Mouse (Mus musculus) bone marrow macrophage, adult 2 months (primary cell): Measurements from ENCODE around the gene Vps13a. TPM values are rescaled to one million over a fixed set of nuclear protein-coding genes. Genes with fewer than 3 reads are reported as not detected.
A peak's percentile ranks its signal among the peaks of the same experiment; 100 is the strongest.
"Not testable (repeated sequence)": the region's sequence is repeated elsewhere in the genome, so short reads cannot be mapped to it uniquely, and the experiment has no call there.

Experiments
- H3K27ac ChIP-seq: 2 replicates; pipeline ENCODE4 v1.5.1; 2012; ENCODE audit warnings: low read depth, low read length; ENCODE audit not compliant: insufficient read depth
- H3K4me1 ChIP-seq: 2 replicates; pipeline ENCODE4 v1.6.1; 2012; ENCODE audit warnings: low read length; ENCODE audit not compliant: control insufficient read depth, insufficient read depth
- H3K4me3 ChIP-seq: 2 replicates; pipeline ENCODE4 v1.5.1; 2012; ENCODE audit warnings: mild to moderate bottlenecking, low read length, moderate library complexity; ENCODE audit not compliant: insufficient read depth
- CTCF ChIP-seq: IDR thresholded peaks from 2 replicates; pipeline ENCODE4 v1.5.1; 2012; ENCODE audit warnings: low read depth, mild to moderate bottlenecking, low read length, moderate library complexity
- POLR2A ChIP-seq: IDR thresholded peaks from 2 replicates; pipeline ENCODE4 v1.6.1; 2012; ENCODE audit warnings: mild to moderate bottlenecking, low read depth, low read length, borderline replicate concordance
- polyA plus RNA-seq: library from polyadenylated mRNA; stranded (reverse); fragments of >200 nt; gene quantifications from 2 replicates; pipeline ENCODE4 v1.2.4, GENCODE M21; 2012; ENCODE audit not compliant: missing spikeins, insufficient read depth, insufficient read length

The Vps13a gene
- polyA plus RNA-seq, 1 experiment, result 24.6 TPM

DNA sequence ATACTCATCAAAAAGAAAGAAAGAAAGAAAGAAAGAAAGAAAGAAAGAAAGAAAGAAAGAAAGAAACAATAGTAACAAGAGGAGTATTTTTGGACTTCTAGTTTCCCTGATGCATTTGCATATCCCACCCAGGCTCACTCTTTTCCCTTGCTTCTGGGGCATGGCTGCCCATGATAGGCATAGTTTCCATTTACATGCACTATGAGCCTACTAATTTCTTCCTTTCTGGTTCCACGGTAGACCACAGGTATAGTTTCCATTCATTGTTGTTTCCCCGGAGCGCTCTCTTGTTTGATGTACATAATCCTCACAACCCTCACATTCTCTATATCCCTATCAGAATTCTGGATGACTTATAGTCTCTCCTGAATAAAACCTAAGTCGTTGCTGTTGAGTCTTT is 9.2 kb upstream of the Vps13a start:
- Histone ChIP-seq H3K4me3 (no peak overlapping the region), H3K4me1 (peaks cover 6% of the 10 kb centered on the region), H3K27ac (no peak overlapping the region)
- TF ChIP-seq CTCF (no peak), POLR2A (no peak)

DNA sequence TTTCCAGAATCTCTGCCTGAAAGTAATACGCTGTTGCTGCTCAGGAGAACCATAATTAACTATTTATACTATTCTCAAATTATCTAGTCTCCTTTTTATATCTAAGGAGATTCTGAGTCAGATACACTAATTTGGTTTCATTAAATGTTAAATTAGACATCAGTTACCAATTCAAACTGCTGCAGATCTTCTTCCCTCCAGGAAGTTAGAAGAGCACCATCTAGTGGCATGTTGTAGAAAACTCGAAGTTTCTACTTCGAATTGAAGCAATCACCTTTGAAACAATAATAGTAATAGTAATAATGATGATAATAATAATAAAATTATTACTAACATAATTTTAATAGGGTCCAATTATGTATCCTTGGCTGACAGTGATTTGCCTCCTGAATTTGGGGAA is 4.1 kb upstream of the Vps13a start:
- Histone ChIP-seq H3K27ac (no peak overlapping the region), H3K4me1 (0 out of 2 replicates have a peak, but pooled peaks cover 2% of the 10 kb centered on the region), H3K4me3 (no peak overlapping the region)
- TF ChIP-seq CTCF, result no peak
- TF ChIP-seq POLR2A, result no peak

DNA sequence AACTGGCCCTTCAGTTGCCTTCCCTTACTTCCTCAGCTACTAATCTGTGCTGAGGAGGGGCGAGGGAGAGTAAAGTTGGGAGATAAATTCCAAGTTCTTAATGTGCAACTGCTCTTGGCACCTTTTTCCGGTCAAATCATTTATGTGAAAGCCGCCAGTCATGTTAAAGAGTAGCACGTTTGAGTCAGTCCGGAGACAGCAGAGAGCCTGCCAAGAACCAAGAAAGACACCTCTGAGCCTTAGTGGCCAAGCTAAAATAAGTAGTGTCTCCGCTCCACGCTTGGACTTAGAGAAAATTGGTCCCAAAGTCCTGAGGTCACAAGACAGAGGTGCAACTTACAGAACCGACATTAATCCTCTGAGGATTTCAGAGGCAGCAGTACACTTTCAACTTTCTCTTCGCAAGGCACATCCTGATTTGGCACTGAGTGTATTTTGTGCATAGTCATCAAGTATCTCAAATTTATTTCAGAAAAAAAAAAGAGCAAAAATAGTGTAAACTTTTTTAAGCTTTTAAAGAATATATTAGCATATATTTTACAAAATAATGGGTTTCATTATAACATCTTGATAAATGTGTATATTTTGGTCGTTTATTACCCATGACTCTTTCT is 780 bp upstream of the Vps13a start:
- H3K4me3 ChIP-seq, result peak overlapping the region; percentile 62
- peaks cover 13% of the 10 kb centered on the region for H3K4me1 ChIP-seq
- TF ChIP-seq POLR2A, result no peak
- no peak for TF ChIP-seq CTCF
- H3K27ac ChIP-seq, result peak overlapping the region; percentile 0

DNA sequence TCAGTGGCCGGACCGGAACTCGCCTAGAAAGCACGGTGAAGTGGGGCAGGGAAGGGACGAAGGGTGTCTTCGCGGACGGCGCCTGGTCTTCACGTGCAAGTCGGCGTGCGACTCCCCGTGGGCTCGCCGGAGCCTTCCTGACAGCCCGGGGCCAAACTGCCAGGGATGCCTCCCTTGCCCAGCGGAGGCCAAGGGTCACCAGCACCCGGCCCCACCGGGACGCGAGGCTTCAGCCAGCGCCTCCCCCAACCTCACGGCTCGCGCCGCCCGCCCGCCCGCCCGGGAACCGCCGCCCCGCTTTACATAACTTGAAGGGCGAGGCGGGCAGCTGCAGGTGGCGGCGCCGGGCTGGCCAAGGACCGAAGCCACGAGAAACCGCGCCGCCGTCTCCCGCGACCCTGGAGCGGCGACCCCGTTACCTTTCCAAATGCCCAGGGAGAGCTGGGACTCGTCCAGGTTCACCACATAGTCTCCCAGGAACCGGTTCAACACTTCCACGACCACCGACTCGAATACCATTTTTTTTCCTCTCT is 416 bp downstream of the Vps13a start:
- Histone ChIP-seq H3K4me3 (peak overlapping the region; percentile 73), H3K27ac (no peak overlapping the region), H3K4me1 (peaks cover 18% of the 10 kb centered on the region)
- TF ChIP-seq CTCF (no peak), POLR2A (no peak)

DNA sequence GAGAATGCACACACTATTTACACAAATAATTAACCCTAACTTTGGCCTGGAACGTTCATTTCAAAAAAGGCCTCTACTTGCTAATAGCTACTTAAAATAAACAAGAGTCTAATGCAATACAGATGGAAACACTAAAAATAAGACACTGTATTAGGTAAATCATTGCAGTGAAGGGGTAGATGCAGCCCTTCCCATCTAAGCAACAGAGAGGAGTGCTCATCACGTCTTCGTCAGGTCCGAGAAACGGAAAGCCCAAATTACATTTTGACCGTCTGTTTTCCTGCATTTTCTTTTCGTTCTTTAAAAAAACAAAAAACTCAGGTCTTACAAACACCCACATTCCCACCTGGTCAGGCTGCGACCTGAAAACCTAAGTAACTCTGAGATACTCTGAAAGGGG is 947 bp downstream of the Vps13a start:
- H3K4me3 ChIP-seq, result peak overlapping the region; percentile 73
- no peak for TF ChIP-seq CTCF
- no peak for TF ChIP-seq POLR2A
- peaks cover 18% of the 10 kb centered on the region for H3K4me1 ChIP-seq
- no peak overlapping the region for H3K27ac ChIP-seq

DNA sequence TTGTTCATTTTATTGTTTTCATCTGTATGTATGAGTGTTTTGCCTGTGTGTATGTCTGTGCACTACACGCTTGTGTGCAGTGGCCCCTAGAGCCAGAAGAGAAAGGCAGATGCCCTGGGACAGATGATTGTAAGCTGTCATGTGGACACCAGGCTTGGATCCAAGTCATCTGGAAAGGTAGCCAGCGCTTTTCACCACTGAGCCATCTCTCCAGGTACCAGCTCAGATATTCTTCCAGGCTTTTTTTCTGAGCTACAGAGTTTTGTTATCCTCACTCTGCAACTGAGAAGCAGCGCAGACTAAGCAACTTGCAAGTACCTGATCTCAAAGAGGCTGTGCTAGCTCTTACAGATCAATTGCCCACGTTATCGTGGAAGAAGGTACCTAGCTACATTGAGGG is 1.5 kb downstream of the Vps13a start:
- no peak overlapping the region for H3K4me3 ChIP-seq

DNA sequence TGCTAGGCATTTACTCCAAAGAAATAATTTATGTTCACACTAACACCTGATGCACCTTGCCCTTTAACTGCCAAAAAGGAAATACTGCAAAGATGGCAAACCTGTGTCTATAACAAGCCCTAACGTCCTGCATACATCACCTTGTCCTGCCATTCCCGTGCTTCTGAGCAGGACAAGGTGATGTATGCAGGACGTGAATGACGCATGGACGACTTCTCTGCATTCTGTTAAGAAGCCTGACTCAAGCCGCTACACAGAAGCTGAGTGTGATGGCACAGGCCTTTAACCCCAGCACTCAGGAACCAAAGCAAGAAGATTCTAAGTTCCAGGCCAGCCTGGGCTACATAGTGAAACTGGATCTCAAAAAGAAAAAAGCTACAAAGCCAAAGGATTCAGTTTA is 2.2 kb downstream of the Vps13a start:
- TF ChIP-seq CTCF (no peak), POLR2A (no peak)
- Histone ChIP-seq H3K27ac (no peak overlapping the region), H3K4me1 (peaks cover 27% of the 10 kb centered on the region), H3K4me3 (no peak overlapping the region)

More for the DNA sequence above, 1.5 kb downstream of the Vps13a start:
- Histone ChIP-seq H3K27ac (no peak overlapping the region), H3K4me1 (peaks cover 20% of the 10 kb centered on the region)
- TF ChIP-seq CTCF (no peak), POLR2A (no peak)

DNA sequence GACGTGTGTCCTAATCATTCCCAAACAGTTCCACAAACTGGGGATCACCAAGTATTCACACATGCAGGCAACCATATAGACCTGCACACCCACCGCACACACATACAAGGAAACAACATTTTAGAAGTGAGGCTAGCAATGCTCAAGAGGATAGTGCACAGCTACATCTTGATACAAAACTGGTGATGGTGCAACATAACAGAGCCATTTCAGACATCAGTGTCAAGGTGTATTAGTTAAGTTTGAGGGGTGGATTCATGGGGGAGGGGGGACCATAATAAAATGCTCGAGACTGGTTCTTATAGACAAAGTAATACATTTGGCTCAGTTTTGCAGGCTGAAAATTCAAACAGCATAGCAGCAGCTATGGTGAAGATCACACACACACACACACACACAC is 2.8 kb downstream of the Vps13a start:
- peaks cover 34% of the 10 kb centered on the region for H3K4me1 ChIP-seq
- TF ChIP-seq CTCF (no peak), POLR2A (no peak)
- no peak overlapping the region for H3K4me3 ChIP-seq
- no peak overlapping the region for H3K27ac ChIP-seq

DNA sequence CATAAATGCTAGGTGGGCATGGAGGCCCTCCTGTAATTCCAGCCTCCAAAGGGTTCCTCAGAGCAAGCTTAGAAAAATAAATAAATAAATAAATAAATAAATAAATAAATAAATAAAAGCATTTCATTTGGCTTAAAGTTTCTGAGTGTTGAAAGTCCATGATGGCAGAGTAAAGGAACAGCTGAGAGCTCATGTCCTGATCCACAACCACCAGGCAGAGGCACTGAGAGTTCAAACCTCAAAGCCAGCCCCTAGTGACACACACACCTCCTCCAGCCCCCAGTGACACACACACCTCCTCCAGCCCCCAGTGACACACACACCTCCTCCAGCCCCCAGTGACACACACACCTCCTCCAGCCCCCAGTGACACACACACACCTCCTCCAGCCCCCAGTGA is 3.3 kb downstream of the Vps13a start:
- peaks cover 35% of the 10 kb centered on the region for H3K4me1 ChIP-seq
- H3K27ac ChIP-seq, H3K4me3 ChIP-seq: not testable (repeated sequence)

DNA sequence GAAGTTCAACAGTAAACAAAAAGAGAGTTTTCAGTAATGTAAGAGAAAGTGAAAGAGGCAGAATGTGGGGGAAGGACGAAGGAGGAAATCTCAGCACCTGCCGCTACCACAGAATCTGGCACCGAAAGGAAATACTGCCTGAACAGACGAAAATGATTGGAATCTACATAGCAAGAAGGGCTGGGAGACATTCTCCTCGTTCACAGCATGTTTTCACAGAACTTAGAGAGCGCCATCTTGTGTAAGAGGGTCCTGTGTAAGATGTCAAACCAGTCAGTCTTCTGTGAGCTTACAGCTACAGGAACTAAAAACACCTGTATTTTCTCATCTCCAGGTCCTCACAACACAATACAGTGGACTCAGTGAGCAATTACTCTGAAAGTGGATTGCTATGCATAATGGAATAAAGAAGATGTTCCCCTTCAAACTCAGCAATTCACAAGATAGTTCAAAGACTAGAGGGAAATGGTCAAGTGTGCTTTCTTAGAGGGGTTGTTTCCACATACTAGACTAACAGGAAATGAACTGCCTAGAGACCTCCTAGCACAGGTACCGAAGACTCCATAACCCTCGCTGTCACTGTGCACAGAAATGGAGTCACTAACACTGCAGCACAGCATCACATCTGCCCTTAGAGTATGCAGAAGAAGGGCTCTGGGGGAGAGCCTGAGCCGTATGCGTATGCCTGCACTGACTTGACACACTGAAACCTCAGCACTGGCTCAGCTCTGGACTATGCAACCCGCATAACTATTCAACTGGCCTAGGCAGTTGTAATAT is 7.3 kb downstream of the Vps13a start:
- Histone ChIP-seq H3K4me3 (no peak overlapping the region), H3K27ac (no peak overlapping the region), H3K4me1 (peaks cover 26% of the 10 kb centered on the region)
- TF ChIP-seq POLR2A, result no peak
- TF ChIP-seq CTCF, result no peak
